Mouse (Mus musculus) bone marrow macrophage, adult 2 months (primary cell): ENCODE results near the gene Ywhag. TPM values are rescaled to one million over a fixed set of nuclear protein-coding genes. Genes with fewer than 3 reads are reported as not detected.

Source experiments
- H3K27ac ChIP-seq: 2 replicates; pipeline ENCODE4 v1.5.1; 2012; ENCODE audit warnings: low read depth, low read length; ENCODE audit not compliant: insufficient read depth
- H3K4me1 ChIP-seq: 2 replicates; pipeline ENCODE4 v1.6.1; 2012; ENCODE audit warnings: low read length; ENCODE audit not compliant: control insufficient read depth, insufficient read depth
- H3K4me3 ChIP-seq: 2 replicates; pipeline ENCODE4 v1.5.1; 2012; ENCODE audit warnings: mild to moderate bottlenecking, low read length, moderate library complexity; ENCODE audit not compliant: insufficient read depth
- CTCF ChIP-seq: IDR thresholded peaks from 2 replicates; pipeline ENCODE4 v1.5.1; 2012; ENCODE audit warnings: low read depth, mild to moderate bottlenecking, low read length, moderate library complexity
- POLR2A ChIP-seq: IDR thresholded peaks from 2 replicates; pipeline ENCODE4 v1.6.1; 2012; ENCODE audit warnings: mild to moderate bottlenecking, low read depth, low read length, borderline replicate concordance
- polyA plus RNA-seq: library from polyadenylated mRNA; stranded (reverse); fragments of >200 nt; gene quantifications from 2 replicates; pipeline ENCODE4 v1.2.4, GENCODE M21; 2012; ENCODE audit not compliant: missing spikeins, insufficient read depth, insufficient read length

Ywhag gene
- 151 and 157 TPM in 2 replicates for polyA plus RNA-seq

DNA sequence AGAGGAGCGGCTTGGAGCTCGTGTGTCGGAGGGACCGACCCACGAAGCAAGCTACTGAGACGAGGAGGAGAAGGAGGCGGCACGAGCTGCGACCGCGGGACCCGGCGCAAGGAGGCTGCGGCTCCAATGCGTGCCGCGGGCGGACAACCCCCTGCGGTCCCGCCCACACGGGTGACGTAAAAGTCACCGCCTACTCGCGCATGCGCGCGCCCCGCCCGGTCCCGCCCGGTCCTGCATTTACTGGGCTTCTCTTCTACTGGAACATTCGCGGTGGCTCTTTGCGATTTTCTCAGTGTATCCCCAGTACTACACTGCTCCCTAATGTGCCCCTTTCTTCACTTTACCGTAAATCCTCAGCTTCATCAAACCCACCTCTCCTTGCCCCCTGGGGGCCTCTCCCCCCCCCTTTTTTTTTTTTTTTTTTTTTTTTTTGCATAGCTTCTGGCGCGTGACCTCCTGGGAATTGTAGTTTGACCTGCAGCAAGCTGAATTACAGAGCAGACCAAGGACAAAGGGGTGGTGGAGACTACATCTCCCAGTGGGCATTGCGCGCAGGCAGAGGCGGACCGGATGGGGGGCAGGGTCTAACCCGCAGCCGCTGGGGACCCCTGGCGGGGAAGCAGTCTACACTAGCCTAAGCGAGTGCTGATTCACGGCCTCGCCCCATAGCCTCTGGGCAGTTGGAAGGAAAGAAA, at the start of gene Ywhag:
TSS of gene Ywhag (minus strand) at position 136 of the 695 bp plus-strand sequence.
- Histone ChIP-seq H3K27ac (peak within 1 kb of the TSS; percentile 96), H3K4me3 (peak within 1 kb of the TSS; percentile 98), H3K4me1 (peaks cover 28% of the 10 kb centered on the region)
- no peak; the same call in 1 of the 2 replicates for TF ChIP-seq POLR2A
- TF ChIP-seq CTCF: no peak

DNA sequence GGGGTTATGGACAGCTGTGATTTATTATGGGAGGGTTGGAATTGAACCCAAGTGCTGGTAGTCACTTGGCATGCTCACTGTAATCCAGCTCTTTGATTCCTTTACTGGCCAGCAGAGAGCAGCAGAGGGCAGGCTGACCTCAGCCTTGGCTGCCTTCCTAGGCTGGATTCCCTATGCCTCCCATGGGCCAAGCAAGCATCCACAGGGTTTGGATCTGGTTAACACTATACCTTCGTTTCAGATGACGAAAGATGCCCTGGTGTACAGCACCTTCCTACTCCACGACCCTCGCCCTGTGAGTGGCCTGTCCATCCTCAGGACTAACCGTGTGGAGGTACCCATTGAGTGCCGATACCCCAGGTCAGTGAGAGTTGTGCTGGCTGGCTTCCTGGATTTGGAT, 48.0 kb upstream of the Ywhag start:
- no peak for TF ChIP-seq POLR2A
- TF ChIP-seq CTCF: peak; percentile 74
- no peak overlapping the region for H3K4me3 ChIP-seq
- no peaks in the 10 kb centered on the region for H3K4me1 ChIP-seq
- no peak overlapping the region for H3K27ac ChIP-seq

- Histone ChIP-seq H3K27ac (no peak within 1 kb of the TSS), H3K4me3 (no peak within 1 kb of the TSS), H3K4me1 (peaks cover 5% of the 10 kb centered on the region)
- no peak for TF ChIP-seq CTCF
- TF ChIP-seq POLR2A: no peak
Measured at GRCm38 (mm10) chr5:135979904-135980303, 45.5 kb upstream of the Ywhag start, which contains the start of gene Zp3. Zp3 (plus strand) TSS chr5:135980099.

DNA sequence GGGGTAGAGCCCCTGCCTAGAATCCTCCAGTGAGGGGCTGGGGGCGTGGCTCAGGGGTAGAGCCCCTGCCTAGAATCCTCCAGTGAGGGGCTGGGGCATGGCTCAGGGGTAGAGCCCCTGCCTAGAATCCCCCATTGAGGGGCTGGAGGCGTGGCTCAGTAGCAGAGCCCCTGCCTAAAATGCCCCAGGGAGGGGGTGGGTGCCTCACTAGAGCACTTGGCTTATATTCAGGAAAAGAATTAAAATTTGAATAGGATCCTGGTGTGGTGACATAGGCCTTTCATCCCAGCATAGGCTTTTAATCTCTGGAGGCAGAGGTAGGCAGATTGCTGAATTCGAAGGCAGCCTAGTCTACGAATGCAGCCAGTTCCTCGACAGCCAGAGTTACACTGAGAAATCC, 45.0 kb upstream of the Ywhag start:
- Histone ChIP-seq H3K4me3 (no peak overlapping the region), H3K27ac (no peak overlapping the region), H3K4me1 (peaks cover 5% of the 10 kb centered on the region)
- TF ChIP-seq POLR2A: no peak

DNA sequence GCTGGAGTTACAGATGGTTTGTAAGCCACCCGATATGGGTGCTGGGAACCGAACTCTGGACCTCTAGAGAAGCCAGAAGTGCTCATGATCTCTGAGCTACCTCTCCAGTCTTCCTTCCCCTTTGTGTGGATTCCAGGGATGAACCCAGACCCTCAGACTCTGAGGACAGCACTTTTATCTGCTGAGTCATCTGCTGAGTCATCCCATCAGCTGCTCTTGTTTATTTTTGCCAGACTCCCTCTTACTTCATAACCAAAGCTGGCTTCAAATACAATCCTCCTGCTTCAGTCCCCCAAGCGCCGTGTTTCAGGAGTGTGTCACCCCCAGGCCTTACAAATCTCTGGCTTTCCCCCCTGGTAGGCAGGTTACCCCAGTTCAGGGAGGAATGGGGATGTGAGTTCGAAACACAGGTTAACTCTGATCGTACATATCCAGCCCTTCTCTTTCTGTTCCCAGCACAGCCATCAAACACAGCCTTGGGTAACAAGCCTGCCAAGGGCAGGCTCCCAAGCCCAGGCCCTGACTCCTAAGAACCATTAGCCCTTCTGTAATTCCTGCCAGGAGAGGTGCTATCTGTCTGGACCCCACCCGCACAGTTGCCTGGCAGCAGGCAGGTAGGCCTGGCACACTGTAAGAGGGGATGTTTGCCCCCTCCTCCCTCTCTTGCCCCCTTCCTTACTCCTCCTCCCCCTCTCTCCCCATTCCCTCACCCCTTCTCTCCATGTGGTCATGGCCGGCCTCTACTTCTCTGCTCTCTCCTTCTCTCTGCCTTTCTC, 41.7 kb upstream of the Ywhag start:
- TF ChIP-seq POLR2A (no peak), CTCF (no peak)
- Histone ChIP-seq H3K27ac (no peak overlapping the region), H3K4me1 (peaks cover 5% of the 10 kb centered on the region), H3K4me3 (no peak overlapping the region)

DNA sequence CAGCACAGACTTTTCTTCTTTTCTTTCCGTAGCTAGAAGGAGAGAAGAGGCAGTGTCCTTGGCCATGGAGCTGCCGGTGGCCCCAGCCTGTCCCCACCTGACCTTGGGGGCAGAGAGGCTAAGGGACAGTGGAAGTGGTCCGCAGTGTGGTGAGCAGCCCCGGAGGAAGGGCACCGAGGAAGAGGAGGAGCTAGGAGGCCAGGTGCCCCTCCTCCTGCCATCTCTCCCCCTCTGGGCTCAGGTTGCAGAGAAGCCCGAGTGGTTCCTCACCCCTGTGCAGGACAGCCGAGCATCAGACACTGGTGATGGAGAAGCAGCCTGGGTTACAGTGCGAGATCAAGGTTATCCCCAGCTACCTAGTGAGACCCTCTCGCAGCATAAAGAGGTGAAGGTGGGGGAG, 39.9 kb upstream of the Ywhag start, which contains the start of gene Ssc4d:
TSS of gene Ssc4d (minus strand) at position 167 of the 400 bp plus-strand sequence.
- peaks cover 5% of the 10 kb centered on the region for H3K4me1 ChIP-seq

GRCm38 (mm10) chr5:135971876-135972275, 37.5 kb upstream of the Ywhag start:
- no peak overlapping the region for H3K4me3 ChIP-seq
- TF ChIP-seq CTCF: no peak
- no peak for TF ChIP-seq POLR2A
- H3K4me1 ChIP-seq: peaks cover 5% of the 10 kb centered on the region
- no peak overlapping the region for H3K27ac ChIP-seq

More for the DNA sequence above, 39.9 kb upstream of the Ywhag start, which contains the start of gene Ssc4d:
- H3K27ac ChIP-seq: no peak within 1 kb of the TSS
- no peak for TF ChIP-seq POLR2A
- TF ChIP-seq CTCF: no peak
- no peak within 1 kb of the TSS for H3K4me3 ChIP-seq

GRCm38 (mm10) chr5:135970247-135970646, 35.8 kb upstream of the Ywhag start:
- Histone ChIP-seq H3K27ac (no peak overlapping the region), H3K4me3 (no peak overlapping the region), H3K4me1 (no peaks in the 10 kb centered on the region)
- no peak for TF ChIP-seq CTCF

DNA sequence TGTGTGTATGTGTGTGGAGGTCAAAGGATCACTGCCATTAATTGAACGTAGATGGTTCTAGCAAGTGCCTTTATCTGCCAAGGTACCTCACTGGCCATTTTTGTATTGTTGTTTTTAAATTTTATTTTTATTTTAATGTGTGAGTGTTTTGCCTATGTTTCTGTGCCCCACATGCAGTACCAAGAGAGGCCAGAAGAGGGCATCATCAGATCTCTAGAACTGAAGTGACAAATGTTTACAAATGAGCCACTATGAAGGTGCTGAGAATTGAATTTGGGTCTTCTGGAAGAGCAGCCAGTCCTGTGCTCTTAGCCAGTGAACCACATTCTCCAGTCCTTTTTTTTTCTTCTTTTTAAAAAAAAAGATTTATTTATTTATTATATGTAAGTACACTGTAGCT, 34.4 kb upstream of the Ywhag start:
- H3K4me1 ChIP-seq: no peaks in the 10 kb centered on the region
- no peak overlapping the region for H3K4me3 ChIP-seq
- no peak overlapping the region for H3K27ac ChIP-seq
- TF ChIP-seq CTCF: no peak
- TF ChIP-seq POLR2A: no peak

DNA sequence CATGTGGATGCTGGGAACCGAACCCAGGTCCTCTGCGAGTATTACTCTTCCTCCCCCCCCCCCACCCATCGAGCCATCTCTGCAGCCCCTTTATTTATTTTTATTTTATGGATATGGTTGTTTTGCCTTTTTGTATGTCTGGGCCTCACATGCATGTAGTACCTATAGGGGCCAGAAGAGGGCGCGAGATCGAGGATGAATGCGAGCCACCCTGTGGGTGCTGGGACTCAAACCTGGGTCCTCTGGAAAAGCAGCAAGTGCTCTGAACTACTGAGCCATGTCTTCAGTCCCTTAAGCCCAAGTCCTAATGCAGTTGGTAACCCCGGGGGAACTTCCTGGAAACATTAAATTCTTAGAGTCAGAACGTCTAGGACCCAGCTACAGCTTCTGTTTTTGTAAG, 32.5 kb upstream of the Ywhag start:
- Histone ChIP-seq H3K4me3 (no peak overlapping the region), H3K4me1 (0 out of 2 replicates have a peak, but pooled peaks cover 2% of the 10 kb centered on the region), H3K27ac (no peak overlapping the region)
- TF ChIP-seq CTCF (peak; percentile 68), POLR2A (no peak)
